Mouse (Mus musculus) liver, embryonic 14.5 days (tissue): ENCODE measurements around the gene Fuk. TPM values are rescaled to one million over a fixed set of nuclear protein-coding genes. Genes with fewer than 3 reads are reported as not detected.

Experiments used
- ATAC-seq: fragments of 200-750 bp; cut with Nextera tagmentation; 2 replicates; pipeline ENCODE4 v1.8.0; 2017; ENCODE audit warnings: moderate number of reproducible peaks, mild to moderate bottlenecking, moderate library complexity; ENCODE audit not compliant: insufficient read depth
- DNase-seq, 3 experiments: peaks; one replicate each; pipeline ENCODE4 v3.0.0-alpha.2; 2012 to 2013; ENCODE audit warnings: low read depth in 3 of 3, low spot score in 3 of 3
- H3K27ac ChIP-seq: fragments of 300-500 bp; sonication (generic); 2 replicates; pipeline ENCODE4 v1.5.1; 2014; ENCODE audit warnings: moderate library complexity, mild to moderate bottlenecking, control low read depth, inconsistent platforms
- H3K27me3 ChIP-seq: fragments of 300-500 bp; sonication (generic); 2 replicates; pipeline ENCODE4 v1.6.1; 2014; ENCODE audit warnings: mild to moderate bottlenecking, low read length, moderate library complexity; ENCODE audit not compliant: control insufficient read depth, insufficient read depth
- H3K36me3 ChIP-seq: fragments of 300-500 bp; sonication (generic); replicated peaks from 2 replicates; pipeline ENCODE4 v1.6.1; 2014; ENCODE audit warnings: low read depth; ENCODE audit not compliant: control insufficient read depth, insufficient read depth
- H3K4me1 ChIP-seq, 2 experiments: fragments of 200-500 bp in 1 of 2; fragments of 300-500 bp in 1 of 2; sonication (generic) in 1 of 2; replicated peaks; 2 replicates each; pipeline ENCODE4 v1.6.1; 2012 to 2014; ENCODE audit warnings: antibody characterized with exemption in 1 of 2, inconsistent platforms in 1 of 2, low read length in 1 of 2; ENCODE audit not compliant: control insufficient read depth in 2 of 2, insufficient read depth in 2 of 2
- H3K4me2 ChIP-seq: fragments of 300-500 bp; sonication (generic); 2 replicates; pipeline ENCODE4 v1.6.1; 2014; ENCODE audit warnings: low read depth, mild to moderate bottlenecking, control low read depth, moderate library complexity
- H3K4me3 ChIP-seq, 2 experiments: fragments of 200-500 bp in 1 of 2; fragments of 300-500 bp in 1 of 2; sonication (generic) in 1 of 2; 2 replicates each; pipeline ENCODE4 v1.5.1; 2012 to 2014; ENCODE audit warnings: low read depth in 2 of 2, low read length in 2 of 2, mild to moderate bottlenecking in 2 of 2, control low read depth in 1 of 2, inconsistent platforms in 1 of 2, moderate library complexity in 1 of 2; ENCODE audit not compliant: insufficient read depth in 1 of 2
- H3K9ac ChIP-seq: fragments of 300-500 bp; sonication (generic); replicated peaks from 2 replicates; pipeline ENCODE4 v1.6.1; 2014; ENCODE audit warnings: mild to moderate bottlenecking, control low read depth, moderate library complexity
- H3K9me3 ChIP-seq: fragments of 300-500 bp; sonication (generic); 2 replicates; pipeline ENCODE4 v1.6.1; 2016; ENCODE audit warnings: low read length, mixed read lengths; ENCODE audit not compliant: control insufficient read depth
- CTCF ChIP-seq: IDR thresholded peaks from 2 replicates; pipeline ENCODE4 v1.5.1; 2016; ENCODE audit warnings: antibody characterized with exemption, low read depth, control low read depth
- EP300 ChIP-seq: IDR thresholded peaks from 2 replicates; pipeline ENCODE4 v1.6.1; 2016; ENCODE audit warnings: antibody characterized with exemption, low read depth
- WGBS: fragments of 180-500 bp; shearing (Covaris S2); extraction: QIAGEN DNeasy Blood & Tissue Kit; methylation state at CpG from one replicate; pipeline ENCODE4 v1.1.7; 2014; ENCODE audit not compliant: insufficient replicate concordance; 5-methylcytosine and 5-hydroxymethylcytosine counted together
- polyA plus RNA-seq, 2 experiments: library from polyadenylated mRNA; depleted of rRNA in 1 of 2; stranded (reverse) in 1 of 2; unstranded in 1 of 2; fragments of >200 nt; fragmentation: Nextera tagmentation in 1 of 2; extraction: Ambion mirVana in 1 of 2; gene quantifications; 2 replicates each; pipeline versions ENCODE4 v1.2.1 to v1.2.3; 2012 to 2014

Fuk gene
- polyA plus RNA-seq, 2 experiments, result 1.3 to 2.5 TPM

- H3K36me3 ChIP-seq, result peaks cover 46% of the 10 kb centered on the region
- peaks cover 16 to 20% of the 10 kb centered on the region in 2 experiments for H3K4me1 ChIP-seq
- 48% methylated on average over 3 of the region's 3 CpGs for WGBS
- TF ChIP-seq CTCF (no peak), EP300 (no peak)
- ATAC-seq (no peak), DNase-seq (no peak)
- peak overlapping the region; percentile 84; the same call in 1 of the 2 replicates for H3K9ac ChIP-seq
- no peak overlapping the region for H3K27ac ChIP-seq
- peak overlapping the region; percentile 96 for H3K4me2 ChIP-seq
- no peaks in the 10 kb centered on the region for H3K27me3 ChIP-seq
- no peaks in the 10 kb centered on the region for H3K9me3 ChIP-seq
- H3K4me3 ChIP-seq, result peak overlapping the region; percentile 29 to 82; a peak in 3 of 4 replicates
Measured at GRCm38 (mm10) chr8:110844941-110845340, 57.3 kb downstream of the Fuk start.

- whole genome bisulfite sequencing, result 78% methylated on average over 5 of the region's 5 CpGs
- no peak overlapping the region for H3K4me3 ChIP-seq
- TF ChIP-seq EP300 (no peak), CTCF (no peak)
- H3K27me3 ChIP-seq, result no peaks in the 10 kb centered on the region
- no peak overlapping the region for H3K27ac ChIP-seq
- H3K9me3 ChIP-seq, result no peaks in the 10 kb centered on the region
- no peak overlapping the region for H3K4me2 ChIP-seq
- H3K9ac ChIP-seq, result no peak overlapping the region
- peaks cover 60% of the 10 kb centered on the region for H3K36me3 ChIP-seq
- H3K4me1 ChIP-seq, result peaks cover 12 to 20% of the 10 kb centered on the region in 2 experiments
- DNase-seq, result no peak
- ATAC-seq, result no peak
Measured at GRCm38 (mm10) chr8:110843207-110843606, 59.1 kb downstream of the Fuk start.

GRCm38 (mm10) chr8:110842012-110842574, 60.2 kb downstream of the Fuk start:
- peaks cover 6 to 13% of the 10 kb centered on the region in 2 experiments for H3K4me1 ChIP-seq
- H3K9ac ChIP-seq, result no peak overlapping the region
- H3K4me2 ChIP-seq, result no peak overlapping the region
- no peak overlapping the region for H3K27ac ChIP-seq
- 81% methylated on average over 3 of the region's 3 CpGs for WGBS
- H3K27me3 ChIP-seq, result no peaks in the 10 kb centered on the region
- no peaks in the 10 kb centered on the region for H3K9me3 ChIP-seq
- TF ChIP-seq CTCF (no peak), EP300 (no peak)
- no peak for DNase-seq
- H3K36me3 ChIP-seq, result peaks cover 70% of the 10 kb centered on the region
- no peak for ATAC-seq
- H3K4me3 ChIP-seq, result no peak overlapping the region

Other genes with a start within 250 kb of the Fuk start
- gene Mtss1l, start 181.0 kb downstream of the Fuk start, polyA plus RNA-seq (2012; rRNA removed), result 2.6 and 2.7 TPM in 2 replicates
- gene Mtss1l, start 181.0 kb downstream of the Fuk start, polyA plus RNA-seq (2014; fragmentation: Nextera tagmentation; extraction: Ambion mirVana), result 0.52 and 0.82 TPM in 2 replicates
- 0.11 TPM in 1 of 2 replicates, not detected in the other for gene Il34, start 96.6 kb downstream of the Fuk start, polyA plus RNA-seq (2012; rRNA removed)
- gene Il34, start 96.6 kb downstream of the Fuk start, polyA plus RNA-seq (2014; fragmentation: Nextera tagmentation; extraction: Ambion mirVana), result not detected in 2 replicates
- 12.8 and 14.7 TPM in 2 replicates for gene Cog4, start 55.9 kb downstream of the Fuk start, polyA plus RNA-seq (2012; rRNA removed)
- 23.8 and 25.3 TPM in 2 replicates for gene Cog4, start 55.9 kb downstream of the Fuk start, polyA plus RNA-seq (2014; fragmentation: Nextera tagmentation; extraction: Ambion mirVana)
- gene Sf3b3, start 55.7 kb downstream of the Fuk start, polyA plus RNA-seq (2012; rRNA removed), result 31.3 and 34.2 TPM in 2 replicates
- gene Sf3b3, start 55.7 kb downstream of the Fuk start, polyA plus RNA-seq (2014; fragmentation: Nextera tagmentation; extraction: Ambion mirVana), result 54.7 and 60.8 TPM in 2 replicates
- 10.6 and 11.7 TPM in 2 replicates for gene St3gal2, start 17.4 kb upstream of the Fuk start, polyA plus RNA-seq (2012; rRNA removed)
- 9.6 and 11.8 TPM in 2 replicates for gene St3gal2, start 17.4 kb upstream of the Fuk start, polyA plus RNA-seq (2014; fragmentation: Nextera tagmentation; extraction: Ambion mirVana)
- 20.1 and 29.0 TPM in 2 replicates for gene Ddx19a, start 95.3 kb upstream of the Fuk start, polyA plus RNA-seq (2012; rRNA removed)
- 12.8 and 14.4 TPM in 2 replicates for gene Ddx19a, start 95.3 kb upstream of the Fuk start, polyA plus RNA-seq (2014; fragmentation: Nextera tagmentation; extraction: Ambion mirVana)
- 1.7 and 2.4 TPM in 2 replicates for gene Ddx19b, start 129.3 kb upstream of the Fuk start, polyA plus RNA-seq (2012; rRNA removed)
- gene Ddx19b, start 129.3 kb upstream of the Fuk start, polyA plus RNA-seq (2014; fragmentation: Nextera tagmentation; extraction: Ambion mirVana), result 2.8 and 3.0 TPM in 2 replicates
- gene Aars, start 130.7 kb upstream of the Fuk start, polyA plus RNA-seq (2012; rRNA removed), result 22.0 and 30.2 TPM in 2 replicates
- 46.7 and 51.1 TPM in 2 replicates for gene Aars, start 130.7 kb upstream of the Fuk start, polyA plus RNA-seq (2014; fragmentation: Nextera tagmentation; extraction: Ambion mirVana)
- gene Exosc6, start 153.9 kb upstream of the Fuk start, polyA plus RNA-seq (2012; rRNA removed), result 8.1 and 9.9 TPM in 2 replicates
- gene Exosc6, start 153.9 kb upstream of the Fuk start, polyA plus RNA-seq (2014; fragmentation: Nextera tagmentation; extraction: Ambion mirVana), result 7.2 and 7.8 TPM in 2 replicates
- gene Clec18a, start 189.9 kb upstream of the Fuk start, polyA plus RNA-seq (2012; rRNA removed), result not detected in 2 replicates
- gene Clec18a, start 189.9 kb upstream of the Fuk start, polyA plus RNA-seq (2014; fragmentation: Nextera tagmentation; extraction: Ambion mirVana), result not detected in 2 replicates
- 1.3 and 1.6 TPM in 2 replicates for gene Pdpr, start 192.1 kb upstream of the Fuk start, polyA plus RNA-seq (2012; rRNA removed)
- 1.0 and 1.1 TPM in 2 replicates for gene Pdpr, start 192.1 kb upstream of the Fuk start, polyA plus RNA-seq (2014; fragmentation: Nextera tagmentation; extraction: Ambion mirVana)